Mouse (Mus musculus): Measurements from ENCODE around the gene Hectd1. TPM values are rescaled to one million over a fixed set of nuclear protein-coding genes. Genes with fewer than 3 reads are reported as not detected.
A peak's percentile ranks its signal among the peaks of the same experiment; 100 is the strongest.

The Hectd1 gene
- polyA plus RNA-seq, 1 experiment from 2014 or later, result 24.7 TPM

- no peaks in the 10 kb centered on the region for H3K4me1 ChIP-seq (replicated peaks; ENCODE audit: control insufficient read depth, insufficient read depth)
- no peak overlapping the region for H3K4me3 ChIP-seq (ENCODE audit: low read depth, low read length)
- peak; percentile 62 for ATAC-seq (ENCODE audit: low FRiP score, low TSS enrichment)
- no peak overlapping the region for H3K9ac ChIP-seq (ENCODE audit: low read length)
- WGBS, result 32% methylated on average over 2 of the region's 2 CpGs
- no peaks in the 10 kb centered on the region for H3K9me3 ChIP-seq (ENCODE audit: control insufficient read depth, low read length)
- no peak for DNase-seq (ENCODE audit: low spot score)
- no peak overlapping the region for H3K4me2 ChIP-seq (replicated peaks; ENCODE audit: low read depth)
- H3K36me3 ChIP-seq (ENCODE audit: control insufficient read depth, insufficient read depth, low read length), result no peaks in the 10 kb centered on the region
- TF ChIP-seq EP300 (optimal IDR thresholded peaks at IDR 0.05) (no peak), CTCF (IDR thresholded peaks at IDR 0.05; ENCODE audit: low read depth) (no peak)
- 0 out of 2 replicates have a peak overlapping the region, but pooled peaks have one; percentile 13 for H3K27ac ChIP-seq (replicated peaks)
- H3K27me3 ChIP-seq (ENCODE audit: control insufficient read depth, insufficient read depth, low read length), result no peaks in the 10 kb centered on the region
Measured at GRCm38 (mm10) chr12:51821256-51821655, 8.1 kb downstream of the Hectd1 start.

GRCm38 (mm10) chr12:51819951-51820498 lies 9.3 kb downstream of the Hectd1 start:
- Histone ChIP-seq H3K4me3 (ENCODE audit: low read depth, low read length) (no peak overlapping the region), H3K9ac (ENCODE audit: low read length) (no peak overlapping the region), H3K4me1 (replicated peaks; ENCODE audit: control insufficient read depth, insufficient read depth) (no peaks in the 10 kb centered on the region), H3K27me3 (ENCODE audit: control insufficient read depth, insufficient read depth, low read length) (no peaks in the 10 kb centered on the region), H3K4me2 (replicated peaks; ENCODE audit: low read depth) (no peak overlapping the region), H3K9me3 (ENCODE audit: control insufficient read depth, low read length) (no peaks in the 10 kb centered on the region), H3K27ac (replicated peaks) (0 out of 2 replicates have a peak overlapping the region, but pooled peaks have one; percentile 35), H3K36me3 (ENCODE audit: control insufficient read depth, insufficient read depth, low read length) (no peaks in the 10 kb centered on the region)
- ATAC-seq (ENCODE audit: low FRiP score, low TSS enrichment) (no peak), DNase-seq (ENCODE audit: low spot score) (no peak)
- 89% methylated on average over 4 of the region's 4 CpGs for WGBS
- TF ChIP-seq CTCF (IDR thresholded peaks at IDR 0.05; ENCODE audit: low read depth) (no peak), EP300 (optimal IDR thresholded peaks at IDR 0.05) (no peak)

- Histone ChIP-seq H3K4me1 (replicated peaks; ENCODE audit: control insufficient read depth, insufficient read depth) (no peaks in the 10 kb centered on the region), H3K4me2 (replicated peaks; ENCODE audit: low read depth) (no peak overlapping the region), H3K9ac (ENCODE audit: low read length) (no peak overlapping the region), H3K27me3 (ENCODE audit: control insufficient read depth, insufficient read depth, low read length) (no peaks in the 10 kb centered on the region), H3K36me3 (ENCODE audit: control insufficient read depth, insufficient read depth, low read length) (no peaks in the 10 kb centered on the region), H3K9me3 (ENCODE audit: control insufficient read depth, low read length) (no peaks in the 10 kb centered on the region), H3K4me3 (ENCODE audit: low read depth, low read length) (no peak overlapping the region), H3K27ac (replicated peaks) (0 out of 2 replicates have a peak overlapping the region, but pooled peaks have one; percentile 8)
- 47% methylated on average over 8 of the region's 8 CpGs for WGBS
- no peak for ATAC-seq (ENCODE audit: low FRiP score, low TSS enrichment)
- DNase-seq (ENCODE audit: low spot score), result no peak
- TF ChIP-seq EP300 (optimal IDR thresholded peaks at IDR 0.05), result no peak
- no peak for TF ChIP-seq CTCF (IDR thresholded peaks at IDR 0.05; ENCODE audit: low read depth)
Measured at GRCm38 (mm10) chr12:51817815-51818613, 11.3 kb downstream of the Hectd1 start.

GRCm38 (mm10) chr12:51811388-51812140 lies 17.8 kb downstream of the Hectd1 start:
- Histone ChIP-seq H3K27me3 (ENCODE audit: control insufficient read depth, insufficient read depth, low read length) (no peaks in the 10 kb centered on the region), H3K4me3 (ENCODE audit: low read depth, low read length) (no peak overlapping the region), H3K9ac (ENCODE audit: low read length) (no peak overlapping the region), H3K36me3 (ENCODE audit: control insufficient read depth, insufficient read depth, low read length) (no peaks in the 10 kb centered on the region), H3K27ac (replicated peaks) (no peak overlapping the region; the same call in 1 of the 2 replicates), H3K4me2 (replicated peaks; ENCODE audit: low read depth) (no peak overlapping the region), H3K9me3 (ENCODE audit: control insufficient read depth, low read length) (no peaks in the 10 kb centered on the region), H3K4me1 (replicated peaks; ENCODE audit: control insufficient read depth, insufficient read depth) (no peaks in the 10 kb centered on the region; the same call in 1 of the 2 replicates)
- DNase-seq (ENCODE audit: low spot score) (no peak), ATAC-seq (ENCODE audit: low FRiP score, low TSS enrichment) (0 out of 2 replicates have a peak, but pooled peaks have one; percentile 38)
- TF ChIP-seq CTCF (IDR thresholded peaks at IDR 0.05; ENCODE audit: low read depth) (no peak), EP300 (optimal IDR thresholded peaks at IDR 0.05) (no peak)
- 72% methylated on average over 5 of the region's 5 CpGs for WGBS

GRCm38 (mm10) chr12:51810564-51810963 lies 18.8 kb downstream of the Hectd1 start:
- H3K4me1 ChIP-seq (replicated peaks; ENCODE audit: control insufficient read depth, insufficient read depth), result no peaks in the 10 kb centered on the region; the same call in 1 of the 2 replicates
- H3K4me2 ChIP-seq (replicated peaks; ENCODE audit: low read depth), result no peak overlapping the region
- H3K9ac ChIP-seq (ENCODE audit: low read length), result no peak overlapping the region
- TF ChIP-seq EP300 (optimal IDR thresholded peaks at IDR 0.05), result no peak
- TF ChIP-seq CTCF (IDR thresholded peaks at IDR 0.05; ENCODE audit: low read depth), result no peak
- H3K27me3 ChIP-seq (ENCODE audit: control insufficient read depth, insufficient read depth, low read length), result no peaks in the 10 kb centered on the region
- DNase-seq (ENCODE audit: low spot score) (no peak), ATAC-seq (ENCODE audit: low FRiP score, low TSS enrichment) (no peak)
- no peaks in the 10 kb centered on the region for H3K36me3 ChIP-seq (ENCODE audit: control insufficient read depth, insufficient read depth, low read length)
- H3K27ac ChIP-seq (replicated peaks), result no peak overlapping the region
- no peaks in the 10 kb centered on the region for H3K9me3 ChIP-seq (ENCODE audit: control insufficient read depth, low read length)
- H3K4me3 ChIP-seq (ENCODE audit: low read depth, low read length), result no peak overlapping the region
